Mouse (Mus musculus) embryo, embryonic 11 days (tissue): Measurements from ENCODE around the gene Bax.
"Not testable (repeated sequence)": the region's sequence is repeated elsewhere in the genome, so short reads cannot be mapped to it uniquely, and the experiment has no call there.

Experiments used
- DNase-seq: peaks from one replicate; pipeline ENCODE4 v3.0.0-alpha.2; 2015

Bax gene

DNA sequence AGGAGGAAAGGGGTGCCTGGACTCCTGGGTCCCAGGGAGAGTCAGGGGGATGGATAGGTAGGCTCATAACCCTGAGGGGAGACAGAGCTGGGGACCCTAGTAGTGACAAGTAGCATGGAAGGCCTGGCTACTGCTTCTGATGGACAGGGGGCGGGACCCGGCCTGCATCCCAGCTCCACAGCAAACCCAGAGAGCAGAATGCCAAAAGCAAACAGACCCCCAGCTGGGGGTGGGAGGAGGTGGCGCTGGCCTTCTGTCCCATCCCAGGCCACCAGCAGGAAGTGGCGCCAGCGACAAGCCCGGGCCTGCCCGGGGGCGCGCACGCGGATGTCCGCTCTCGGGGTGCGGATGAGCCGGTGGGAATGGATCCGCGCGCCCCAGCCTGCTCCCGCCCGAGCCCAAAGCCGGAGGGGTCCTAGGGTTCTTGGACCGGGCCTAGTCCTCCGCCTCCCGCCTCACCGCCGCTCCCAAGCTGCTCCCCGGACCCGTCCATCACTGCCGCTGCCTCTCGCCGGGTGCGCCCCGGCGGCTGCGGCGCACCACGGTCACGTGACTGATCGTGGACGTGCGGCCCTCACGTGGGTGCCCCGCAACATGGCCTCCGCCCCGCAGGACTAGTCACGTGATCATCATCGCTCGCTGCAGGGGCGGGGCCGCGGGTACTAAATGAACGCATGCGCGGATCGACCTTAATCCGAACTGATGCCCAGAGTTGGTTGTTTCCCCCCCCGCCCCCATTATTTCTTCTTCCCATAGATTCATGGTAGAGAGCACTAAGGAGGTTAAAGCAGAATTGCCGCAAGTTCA is at the start of gene Bax:
Gene Bax, minus strand, starts transcription at position 616 of the 807 bp plus-strand sequence.
- peak; percentile 100 for DNase-seq

DNA sequence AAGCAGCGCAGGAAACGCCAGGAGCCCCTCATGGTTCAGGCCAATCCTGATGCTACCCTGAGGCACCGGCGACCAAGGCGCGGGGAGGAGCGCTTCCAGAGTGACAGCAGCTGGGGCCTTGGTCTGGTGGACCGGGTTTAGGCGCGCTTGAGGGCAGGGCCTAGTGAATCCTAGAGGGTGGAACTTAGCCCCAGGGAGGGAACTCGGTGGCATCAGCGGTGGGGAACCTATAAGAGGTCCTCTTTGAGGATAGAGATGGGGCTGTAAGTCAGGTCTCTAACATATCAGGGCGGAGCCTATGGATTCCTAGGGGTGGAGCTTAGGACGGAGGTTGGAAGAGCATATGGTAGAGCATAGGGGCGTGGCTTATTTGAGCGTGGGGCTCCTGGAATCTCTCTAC is 48.7 kb upstream of the Bax start:
- DNase-seq = peak; percentile 45

DNA sequence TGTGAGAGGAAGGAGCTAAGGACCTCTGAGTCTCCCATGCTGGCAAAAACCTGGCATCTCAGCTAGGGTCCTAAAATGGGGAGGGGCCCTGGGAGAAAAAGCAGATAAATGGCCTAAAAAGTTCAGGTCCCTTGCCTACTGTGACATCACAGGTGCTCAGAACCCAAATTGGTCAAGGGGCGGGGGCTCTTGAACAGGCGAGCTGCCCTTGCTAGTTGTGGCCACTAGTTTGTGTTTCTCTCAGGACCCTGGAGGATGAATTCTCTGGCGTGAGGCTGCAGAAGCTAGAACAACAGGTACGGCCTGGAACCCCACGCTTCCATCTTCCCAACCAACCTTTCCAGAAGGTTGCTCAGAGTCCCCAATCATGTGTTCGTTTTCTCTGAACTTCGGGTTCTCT is 47.7 kb upstream of the Bax start:
- DNase-seq = no peak

DNA sequence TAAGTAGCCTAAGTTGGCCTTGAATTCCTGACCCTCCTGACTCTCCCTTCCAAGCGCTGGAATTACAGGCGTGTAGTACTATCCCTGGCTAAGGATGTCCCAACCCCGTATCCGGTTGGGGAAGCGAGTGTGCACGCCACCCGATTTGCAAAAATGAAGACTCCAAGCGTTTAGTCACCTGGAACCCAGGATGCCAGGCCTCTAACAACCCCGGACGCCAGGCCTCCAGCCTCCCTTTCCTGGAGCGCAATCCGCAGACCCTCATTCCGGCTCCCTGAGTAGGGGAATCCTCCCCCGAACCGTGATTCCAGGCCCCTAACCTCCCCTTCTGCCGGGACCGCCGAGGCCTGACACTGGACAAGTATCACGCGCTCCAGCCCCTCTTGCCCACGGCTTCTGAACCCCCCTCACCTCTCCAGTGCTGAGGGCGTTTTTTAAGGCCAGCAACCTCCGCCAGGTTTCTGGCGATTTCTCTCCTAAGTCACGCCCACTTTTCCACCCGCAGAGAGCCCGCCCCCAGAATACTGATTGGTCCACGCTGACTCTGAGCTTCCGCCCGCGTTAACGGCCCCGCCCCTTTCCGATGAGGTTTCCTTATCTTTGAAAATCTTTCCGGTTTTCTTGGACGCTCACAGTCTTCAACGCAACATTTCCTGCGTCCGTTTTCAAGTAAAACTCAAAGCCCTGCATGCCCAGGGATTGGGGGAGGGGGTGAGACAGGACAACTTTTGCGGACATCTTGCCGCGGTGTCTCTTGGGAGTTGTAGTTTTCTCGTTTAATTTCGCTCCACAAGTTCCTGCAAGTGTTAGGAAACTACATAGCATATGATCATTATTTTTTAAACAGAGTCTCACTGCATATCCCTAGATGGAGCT is 43.5 kb upstream of the Bax start, which contains the start of gene Nucb1:
Gene Nucb1, minus strand, starts transcription at position 495 of the 876 bp plus-strand sequence.
- DNase-seq = peak; percentile 97

DNA sequence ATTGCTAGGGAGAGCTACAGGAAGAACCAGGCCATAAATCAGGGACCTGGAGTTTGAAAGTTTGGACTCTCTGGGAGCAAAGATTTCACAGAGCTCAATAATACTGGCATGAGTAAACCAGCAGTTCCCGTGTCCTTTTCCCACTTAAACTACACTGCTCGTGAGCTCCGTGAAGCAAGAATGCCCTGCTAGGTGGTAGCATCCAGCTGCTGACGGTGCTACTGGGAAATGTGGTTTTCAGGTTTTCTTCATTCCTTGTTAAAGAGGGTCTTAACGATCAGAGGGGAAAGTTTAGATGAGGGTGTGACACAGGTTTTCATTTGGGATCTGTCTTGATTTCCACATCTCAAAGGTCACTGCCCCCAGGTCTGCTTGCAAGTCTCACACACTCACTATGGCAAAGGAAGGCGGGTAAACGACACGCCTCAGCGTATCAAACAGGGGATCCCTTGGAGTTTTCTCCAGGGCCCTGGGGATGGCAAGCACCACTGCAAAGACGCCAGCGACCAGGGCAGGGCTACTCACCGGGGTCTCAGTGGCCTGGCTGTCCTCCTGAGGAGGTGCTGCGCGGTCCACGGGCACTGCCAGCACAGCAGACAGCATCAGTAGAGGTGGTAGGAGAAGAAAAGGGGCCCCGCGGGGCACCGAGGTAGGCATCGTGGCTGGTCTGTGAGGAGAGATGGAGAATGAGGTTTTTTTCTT is 42.6 kb upstream of the Bax start:
- no peak for DNase-seq

DNA sequence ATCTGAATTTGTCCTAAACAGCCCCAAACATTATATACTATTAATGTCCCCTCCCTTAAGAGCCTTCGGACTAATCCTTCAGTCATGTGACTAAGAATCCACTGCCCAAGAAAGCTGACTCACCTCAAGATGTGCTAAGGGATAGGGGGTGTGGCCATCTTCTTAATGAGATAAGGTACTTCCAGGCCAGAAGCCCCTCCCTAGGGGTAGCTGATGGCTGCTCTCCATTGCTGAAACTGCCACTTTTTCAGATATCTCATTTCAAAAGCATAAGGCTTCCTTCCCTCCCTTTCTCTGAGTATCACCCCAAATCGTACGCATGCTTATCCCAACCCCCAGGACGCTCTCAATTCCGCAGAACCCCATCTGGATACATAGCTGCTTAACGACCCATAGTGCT is 41.9 kb upstream of the Bax start:
- DNase-seq = no peak

DNA sequence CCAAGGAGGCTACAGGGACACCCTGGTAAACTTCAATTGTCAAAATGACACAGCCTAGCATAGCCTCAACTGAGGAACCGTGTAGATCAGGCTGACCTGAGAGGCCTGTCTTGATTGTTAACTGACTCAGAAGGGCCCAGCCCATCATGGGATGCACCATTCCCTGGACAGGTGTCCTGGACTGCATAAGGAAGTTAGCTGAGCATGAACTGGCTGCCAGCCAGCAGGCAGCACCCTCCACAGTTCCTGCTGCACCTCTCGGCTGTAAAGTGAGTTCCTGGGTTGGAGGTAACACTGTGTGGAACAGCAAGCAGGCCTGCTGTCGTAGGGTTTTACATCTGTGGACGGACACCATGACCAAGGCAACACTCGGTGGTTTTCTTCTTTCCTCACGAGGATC is 40.9 kb upstream of the Bax start:
- DNase-seq = no peak

DNA sequence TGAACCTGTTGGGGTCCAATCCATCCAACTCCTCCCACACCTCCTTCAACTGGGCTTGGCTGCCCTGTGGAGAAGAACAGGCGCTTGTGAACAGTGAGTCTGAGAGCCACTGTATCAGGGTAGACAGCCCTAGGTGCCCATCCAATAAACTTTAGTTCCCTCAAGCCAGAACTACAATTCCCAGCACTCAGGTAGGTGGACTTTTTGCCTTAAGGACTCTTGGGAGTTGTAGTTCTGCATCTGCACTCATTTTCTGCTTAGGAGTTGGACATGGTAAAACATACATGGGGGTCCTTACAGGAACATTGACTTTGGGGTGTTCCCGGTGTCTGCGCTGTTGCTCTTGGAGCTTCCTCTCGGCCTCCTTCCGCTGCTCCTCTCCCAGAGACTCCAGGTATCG is 31.7 kb upstream of the Bax start:
- DNase-seq = no peak

DNA sequence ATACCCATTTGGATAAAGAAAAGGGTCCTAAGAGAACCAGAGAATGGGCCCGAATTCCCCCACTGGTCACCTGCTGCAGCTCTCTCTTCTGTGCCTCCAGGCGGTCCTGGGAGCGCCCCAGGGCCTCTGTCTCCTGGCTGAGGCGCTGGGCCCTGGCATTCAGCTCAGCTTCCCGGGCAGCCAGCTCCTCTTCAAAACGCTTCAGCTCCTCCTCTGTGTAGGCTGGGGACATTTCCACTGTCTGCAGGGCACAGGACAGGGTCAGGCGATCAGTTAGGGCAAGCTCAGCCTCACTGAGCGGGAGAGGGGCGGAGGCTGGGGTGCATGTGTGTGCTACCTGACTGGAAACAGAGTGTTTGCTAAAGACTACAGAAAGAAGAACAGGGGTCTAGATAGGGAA is 27.9 kb upstream of the Bax start:
- DNase-seq = no peak

DNA sequence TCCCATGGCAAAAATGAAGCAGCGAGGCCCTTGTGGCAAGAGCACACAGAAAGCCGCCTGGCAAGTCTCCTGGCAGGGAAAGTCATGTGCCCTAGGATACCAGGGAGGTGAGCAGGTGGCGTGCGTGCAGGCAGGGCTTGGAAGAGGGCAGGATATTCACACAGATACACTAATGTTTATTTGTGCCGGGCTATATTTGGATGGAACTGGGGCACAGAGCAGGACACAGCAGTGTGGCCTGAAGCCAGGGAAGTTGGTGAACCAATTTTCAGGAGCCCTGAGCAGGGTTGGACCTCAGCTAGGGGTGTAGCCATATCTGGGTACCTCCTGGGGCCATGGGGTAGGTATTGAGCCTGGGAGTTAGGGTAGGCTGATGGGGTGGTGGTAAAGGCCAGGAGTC is 26.3 kb upstream of the Bax start:
- no peak for DNase-seq

DNA sequence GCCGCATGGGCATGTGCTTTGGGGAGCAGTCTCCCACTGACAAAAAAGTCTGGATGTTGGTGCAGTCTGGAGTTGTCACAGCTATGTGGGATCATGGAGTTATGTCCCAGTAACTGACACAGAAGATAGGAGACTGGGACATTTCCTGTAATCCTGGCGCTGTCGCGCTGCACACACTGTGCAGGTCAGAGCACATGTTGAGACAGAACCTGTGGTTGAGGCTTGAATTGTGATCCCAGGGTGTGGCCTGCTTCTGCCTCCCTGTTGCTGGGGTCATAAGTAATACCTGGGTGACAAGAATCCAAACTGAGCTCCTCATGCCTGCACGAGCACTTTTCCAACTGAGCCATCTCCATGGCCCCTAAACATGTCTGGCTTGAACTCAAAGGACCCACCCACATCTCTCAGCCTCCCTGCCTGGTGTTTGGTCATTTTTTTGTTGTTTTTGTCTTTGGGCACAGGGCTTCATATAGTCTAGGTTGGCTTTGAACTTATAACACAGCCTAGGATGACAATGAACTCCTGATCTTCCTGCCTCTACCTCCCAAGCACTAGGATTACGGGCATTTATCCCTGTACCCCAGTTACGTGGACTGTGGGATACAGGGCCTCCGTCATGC is 25.6 kb upstream of the Bax start:
- DNase-seq = no peak

DNA sequence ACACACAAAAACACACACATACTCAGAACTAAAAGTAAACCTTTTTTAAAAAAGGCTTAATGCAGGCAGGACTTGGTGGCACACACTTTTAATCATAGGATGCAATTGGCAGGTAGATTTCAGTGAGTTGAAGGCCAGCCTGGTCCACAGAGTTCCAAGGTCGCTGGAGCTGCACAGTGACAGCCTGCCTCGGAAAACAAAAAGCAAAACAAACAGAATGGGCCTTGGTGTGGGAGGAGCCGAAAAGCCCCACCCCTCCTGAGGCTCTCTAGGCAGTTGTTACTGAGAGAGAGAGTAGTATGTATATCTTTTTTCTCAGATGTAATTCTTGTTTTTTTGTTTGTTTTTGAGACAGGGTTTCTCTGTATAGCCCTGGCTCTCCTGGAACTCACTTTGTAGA is 24.6 kb upstream of the Bax start:
- no peak for DNase-seq

DNA sequence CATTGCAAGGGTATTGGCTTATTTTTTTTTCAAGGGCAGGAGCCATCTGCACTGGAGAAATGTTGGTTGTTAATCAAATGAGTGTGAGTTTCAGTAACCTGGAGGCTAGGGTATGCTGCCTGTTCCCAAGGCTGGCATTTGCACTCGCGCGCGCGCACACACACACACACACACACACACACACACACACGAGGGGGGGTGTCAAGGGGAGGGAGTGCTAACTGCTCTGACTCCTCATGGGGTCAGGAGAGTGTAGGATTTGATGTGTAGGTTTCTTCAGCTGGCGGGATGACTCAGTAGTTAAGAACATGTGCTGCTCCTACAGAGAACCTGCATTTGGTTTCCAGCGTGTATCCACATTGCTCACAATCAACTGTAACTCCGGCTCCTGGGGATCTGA is 24.1 kb upstream of the Bax start:
- DNase-seq = peak; percentile 48

DNA sequence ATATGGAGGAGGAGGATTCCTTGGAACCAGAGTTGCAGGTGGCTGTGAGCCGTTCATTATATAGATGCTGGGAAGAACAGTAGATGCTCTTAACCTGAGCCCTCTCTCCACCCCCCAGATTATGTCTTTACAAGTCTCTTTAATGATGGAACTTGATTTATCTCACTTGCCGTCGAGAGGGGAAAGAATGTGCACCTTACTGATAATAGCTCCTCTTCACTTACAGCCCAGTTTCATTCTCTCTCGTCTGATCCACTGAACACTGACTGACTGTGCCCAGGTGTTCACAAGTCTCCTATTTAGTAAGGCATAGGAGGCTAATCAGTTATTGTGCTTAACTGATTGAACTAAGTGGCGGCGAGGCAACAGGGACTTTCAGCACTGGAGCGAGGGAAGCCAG is 22.9 kb upstream of the Bax start:
- DNase-seq = no peak

DNA sequence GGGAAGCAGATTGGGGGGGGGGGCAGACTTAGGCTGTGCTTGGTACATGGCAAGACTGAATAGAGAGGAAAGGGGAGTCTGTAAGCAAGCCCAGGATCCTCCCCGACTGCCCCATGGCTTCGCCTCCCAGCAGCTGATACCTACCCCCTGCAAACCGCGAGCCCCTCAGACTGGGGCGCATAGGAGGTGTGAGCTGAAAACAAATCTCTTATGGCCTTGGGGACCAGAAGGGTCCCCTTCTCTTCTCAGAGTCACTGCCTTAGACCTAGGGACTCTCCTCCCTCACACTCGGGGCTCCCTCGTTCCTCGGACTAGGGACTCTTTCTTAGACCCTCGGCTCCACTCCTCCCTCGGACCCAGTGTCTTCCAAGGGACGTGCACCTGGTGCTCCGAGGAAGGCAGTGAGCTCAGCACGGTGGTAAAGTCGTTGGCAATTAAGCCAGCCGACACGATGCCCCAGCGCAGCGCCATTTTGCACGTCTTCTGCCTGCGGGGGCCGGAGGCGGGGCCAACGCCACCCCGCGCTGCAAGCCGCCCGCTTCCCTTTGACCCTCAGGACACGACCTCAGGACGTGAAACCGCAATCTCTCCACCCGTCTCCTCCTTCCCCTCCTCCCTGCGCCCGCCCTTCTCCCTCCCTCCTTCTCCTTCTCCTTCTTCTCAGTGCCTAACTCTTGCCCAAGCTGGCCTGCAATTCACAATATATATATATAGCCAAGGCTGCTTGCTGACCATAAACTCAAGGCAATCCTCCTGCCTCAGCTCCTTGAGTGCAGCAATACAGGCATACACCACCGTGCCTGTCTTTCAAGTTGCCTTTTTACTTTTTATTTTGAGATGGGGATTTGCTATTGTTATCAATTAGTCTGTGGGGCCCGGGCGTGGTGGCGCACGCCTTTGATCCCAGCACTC is 21.9 kb upstream of the Bax start, which contains the start of gene Dhdh:
Gene Dhdh, minus strand, starts transcription at position 513 of the 912 bp plus-strand sequence.
- peak; percentile 80 for DNase-seq

DNA sequence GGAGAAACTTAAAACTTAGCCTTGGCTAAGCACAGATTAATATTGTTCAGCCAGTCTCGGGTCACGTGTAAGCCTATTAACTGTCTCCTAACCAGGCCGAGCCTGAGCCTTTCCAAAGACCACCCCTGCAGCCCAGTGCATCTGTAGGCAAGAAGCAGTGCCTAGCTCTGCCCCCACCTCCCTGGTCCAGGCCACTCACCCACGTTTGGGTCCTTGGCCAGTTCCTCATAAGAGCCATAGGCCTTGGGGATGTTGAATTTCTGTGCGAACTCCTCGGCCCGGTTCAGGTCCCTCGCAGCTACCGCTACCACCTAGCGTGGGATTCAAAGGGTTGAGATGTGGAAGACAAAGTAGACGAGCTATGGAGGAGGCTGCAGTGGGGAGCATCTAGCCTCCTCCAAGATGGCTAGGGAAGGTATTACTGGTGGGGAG is 21.2 kb upstream of the Bax start:
- DNase-seq = peak; percentile 50

DNA sequence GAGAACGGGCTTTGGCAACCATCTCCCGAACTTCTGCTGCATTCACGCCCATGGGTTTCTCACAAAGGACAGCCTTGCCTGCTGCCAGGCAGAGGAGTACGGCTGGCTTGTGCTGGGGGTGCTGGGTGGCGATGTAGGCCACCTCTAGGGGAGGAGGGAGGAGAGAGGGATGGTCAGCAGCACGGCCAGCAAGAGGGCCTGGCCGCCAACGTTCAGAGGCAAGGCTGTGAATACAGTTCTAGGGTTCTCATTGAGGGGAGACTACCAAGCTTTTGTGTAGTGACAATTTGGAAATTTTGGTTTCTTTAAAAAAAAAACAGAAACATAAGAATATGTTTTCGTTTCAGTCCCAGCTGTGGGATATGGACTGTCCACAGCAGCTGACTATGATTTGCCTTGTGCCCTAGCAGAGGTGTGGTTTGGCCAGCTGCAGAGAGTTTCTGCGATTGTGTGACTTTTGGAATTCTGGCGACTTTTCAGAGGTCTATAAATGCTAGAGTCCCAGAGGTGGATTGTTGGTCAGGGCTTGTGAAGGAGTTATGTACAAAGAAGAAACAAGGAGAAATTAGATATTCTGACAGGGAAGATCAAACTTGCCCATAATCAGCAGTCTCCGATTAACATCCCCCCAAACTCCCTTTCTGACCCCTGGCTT is 20.2 kb upstream of the Bax start, which contains the start of gene Gm45808:
Gene Gm45808, minus strand, starts transcription at position 51 of the 655 bp plus-strand sequence.
- no peak for DNase-seq

DNA sequence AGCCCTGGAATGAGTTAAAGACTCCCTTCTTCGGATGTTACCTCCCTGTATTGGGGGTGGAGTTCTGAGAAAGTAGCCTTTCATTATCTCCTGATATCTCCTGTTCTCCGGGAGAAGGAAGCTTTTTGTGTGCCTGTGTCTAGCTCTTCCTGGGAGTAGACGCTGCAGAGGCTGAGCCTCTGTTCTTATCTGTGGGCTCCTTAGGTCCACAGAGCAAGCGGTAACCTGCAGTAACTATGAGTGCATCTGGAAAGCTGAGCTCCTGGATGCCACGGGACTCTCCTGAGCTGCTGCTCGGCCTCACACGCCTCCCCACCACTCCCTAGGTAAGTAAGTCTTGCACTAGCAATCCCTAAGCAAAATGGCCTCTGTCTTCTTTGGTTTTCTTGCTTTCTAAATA is 19.5 kb upstream of the Bax start:
- no peak for DNase-seq

DNA sequence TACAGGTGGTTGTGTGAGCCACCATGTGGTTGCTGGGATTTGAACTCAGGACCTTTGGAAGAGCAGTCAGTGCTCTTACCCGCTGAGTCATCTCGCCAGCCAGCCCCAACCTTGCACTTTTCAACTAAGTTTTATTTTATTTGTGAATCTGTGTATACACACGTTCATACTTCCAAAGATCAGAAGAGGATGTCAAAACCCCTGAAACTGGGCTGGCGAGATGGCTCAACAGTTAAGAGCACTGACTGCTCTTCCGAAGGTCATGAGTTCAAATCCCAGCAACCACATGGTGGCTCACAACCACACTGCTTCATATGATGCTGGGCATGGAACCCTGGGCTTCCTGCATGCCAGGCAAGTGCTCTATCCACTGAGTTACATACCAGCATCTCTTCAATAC is 18.3 kb upstream of the Bax start:
- DNase-seq = not testable (repeated sequence)

DNA sequence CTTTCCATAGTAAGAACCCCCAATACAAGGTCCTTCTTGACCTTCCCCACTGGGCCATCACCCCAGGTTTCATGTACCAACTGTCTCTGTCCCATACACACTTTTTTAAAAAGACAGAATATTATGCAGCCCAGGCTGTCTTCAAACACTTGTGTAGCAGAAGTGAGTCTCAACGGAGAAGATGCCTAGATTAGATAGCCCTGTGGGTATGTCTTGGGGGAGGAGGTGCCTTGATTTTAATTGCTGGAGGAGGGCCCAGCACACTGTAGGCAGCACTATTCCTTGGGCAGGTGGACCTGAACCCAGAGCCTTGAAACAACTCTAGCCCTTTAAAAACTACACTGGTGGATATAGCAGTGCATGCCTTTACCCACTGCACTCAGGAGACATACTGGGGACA is 15.5 kb upstream of the Bax start:
- no peak for DNase-seq

DNA sequence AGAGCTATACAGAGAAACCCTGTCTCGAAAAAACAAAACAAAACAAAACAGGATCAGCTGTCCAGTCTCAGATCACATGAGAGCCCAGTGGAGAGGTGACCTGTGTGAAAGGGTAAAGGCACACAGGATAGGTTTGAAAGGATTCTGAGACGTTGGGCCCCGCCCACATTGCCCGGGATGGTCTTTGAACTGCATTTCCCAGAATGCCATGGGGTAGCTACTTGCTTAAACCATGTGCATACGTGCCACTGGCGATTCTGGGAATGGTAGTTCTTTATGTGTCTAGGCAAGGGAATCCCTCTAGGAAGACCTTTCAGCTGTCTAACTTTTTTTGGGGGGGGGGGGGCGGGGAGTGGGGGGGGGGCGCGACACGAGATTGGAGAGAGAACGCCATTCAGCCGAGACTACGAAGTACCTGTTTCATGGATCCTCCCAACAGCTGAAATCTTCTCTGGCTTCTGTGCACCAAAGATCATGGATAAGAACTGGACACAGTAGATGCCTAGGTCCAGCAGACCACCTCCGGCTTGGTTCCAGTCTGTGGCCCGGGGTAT is 14.8 kb upstream of the Bax start, which contains the start of gene Tulp2:
Gene Tulp2, plus strand, starts transcription at position 504 of the 554 bp plus-strand sequence.
- peak; percentile 80 for DNase-seq
